ENCODE assay signal across 12 mouse cellular contexts in genomic region chr9:71317096-71317920, GRCm38 (mm10).
DNase-seq lines count a peak whose midpoint lies in the region; ATAC-seq and TF ChIP-seq lines count a peak whose summit lies in the region.
"Had no signal": no experiment of that assay in that cellular context is flagged by ENCODE, and none has a peak within 500 bp of the region (broad histone marks: within the 10 kb centered on the region; RNA-seq: fewer than 3 reads in every experiment).

No protein-coding gene starts in this region.

- H3K27ac ChIP-seq in heart, embryonic 11.5 days (ENCODE audit: low read depth, low read length), result no peak overlapping the region
- H3K27ac ChIP-seq in lung, postnatal 0 days (ENCODE audit: low read length), result no peak overlapping the region
- no peak overlapping the region for H3K27ac ChIP-seq in forebrain, postnatal 0 days (ENCODE audit: low read depth, low read length)
- H3K27ac ChIP-seq: embryonic facial prominence, embryonic 12.5 days; hindbrain, embryonic 13.5 days; liver, embryonic 14.5 days had no signal

- no peak for ATAC-seq in heart, embryonic 11.5 days (replicated peaks; ENCODE audit: insufficient number of reproducible peaks, low FRiP score, low TSS enrichment)
- ATAC-seq in lung, postnatal 0 days, result peak; percentile 85
- no peak for ATAC-seq in forebrain, postnatal 0 days

- no peaks in the 10 kb centered on the region for H3K36me3 ChIP-seq in heart, embryonic 11.5 days (ENCODE audit: control insufficient read depth, insufficient read depth, low read length)
- H3K36me3 ChIP-seq in lung, postnatal 0 days (ENCODE audit: insufficient read depth, low read length), result no peaks in the 10 kb centered on the region
- H3K36me3 ChIP-seq in forebrain, postnatal 0 days (ENCODE audit: insufficient read depth), result no peaks in the 10 kb centered on the region
- H3K36me3 ChIP-seq: embryonic facial prominence, embryonic 12.5 days; hindbrain, embryonic 13.5 days had no signal

- 58% methylated on average over 11 of the region's 11 CpGs for WGBS in heart, embryonic 11.5 days (ENCODE audit: insufficient replicate concordance)
- WGBS in lung, postnatal 0 days, result 61% methylated on average over 11 of the region's 11 CpGs
- 86% methylated on average over 11 of the region's 11 CpGs for WGBS in forebrain, postnatal 0 days

- H3K27me3 ChIP-seq in heart, embryonic 11.5 days (ENCODE audit: control insufficient read depth, insufficient read depth, low read length), result peaks cover 3% of the 10 kb centered on the region; the same call in 1 of the 2 replicates
- H3K27me3 ChIP-seq in lung, postnatal 0 days (replicated peaks; ENCODE audit: insufficient read depth, low read length), result no peaks in the 10 kb centered on the region
- H3K27me3 ChIP-seq in forebrain, postnatal 0 days (ENCODE audit: insufficient read depth, low read length), result no peaks in the 10 kb centered on the region
- H3K27me3 ChIP-seq: embryonic facial prominence, embryonic 12.5 days; hindbrain, embryonic 13.5 days had no signal

- no peak for TF ChIP-seq EP300 in lung, postnatal 0 days (IDR thresholded peaks at IDR 0.05)

- peaks cover 11% of the 10 kb centered on the region for H3K4me1 ChIP-seq in heart, embryonic 11.5 days (ENCODE audit: control insufficient read depth, insufficient read depth, low read length)
- no peaks in the 10 kb centered on the region; the same call in none of the 2 replicates for H3K4me1 ChIP-seq in lung, postnatal 0 days (ENCODE audit: insufficient read depth, low read depth, low read length)
- H3K4me1 ChIP-seq in forebrain, postnatal 0 days (ENCODE audit: insufficient read depth), result no peaks in the 10 kb centered on the region
- H3K4me1 ChIP-seq: hindbrain, embryonic 13.5 days had no signal

- no peaks in the 10 kb centered on the region for H3K9me3 ChIP-seq in heart, embryonic 11.5 days (replicated peaks; ENCODE audit: control insufficient read depth, low read length)
- no peaks in the 10 kb centered on the region for H3K9me3 ChIP-seq in lung, postnatal 0 days (ENCODE audit: low read length)
- H3K9me3 ChIP-seq in forebrain, postnatal 0 days (ENCODE audit: low read length), result no peaks in the 10 kb centered on the region
- H3K9me3 ChIP-seq: embryonic facial prominence, embryonic 12.5 days; hindbrain, embryonic 13.5 days had no signal

- DNase-seq in heart, adult 11 months, result peak; percentile 99
- peak; percentile 18 for DNase-seq in fat pad, adult 2 months (ENCODE audit: extremely low read depth, low read depth, low spot score)
- DNase-seq in heart, postnatal 4 days, result peak; percentile 78
- DNase-seq in lung, postnatal 0 days (ENCODE audit: low spot score), result peak; percentile 78
- no peak for DNase-seq in layer of hippocampus, adult 11-12 months (ENCODE audit: low spot score)
- DNase-seq in forebrain, postnatal 0 days, result no peak
- no peak for DNase-seq in cerebellum, postnatal 4 days (ENCODE audit: low spot score in 2 of 2)
- DNase-seq: thymus, postnatal 25 days had no signal

- TF ChIP-seq CTCF in lung, postnatal 0 days (IDR thresholded peaks at IDR 0.05), result no peak
- TF ChIP-seq CTCF in forebrain, postnatal 0 days (IDR thresholded peaks at IDR 0.05; ENCODE audit: low read depth), result no peak

- no peak overlapping the region for H3K4me2 ChIP-seq in heart, embryonic 11.5 days
- H3K4me2 ChIP-seq in lung, postnatal 0 days (replicated peaks; ENCODE audit: low read depth, low read length), result no peak overlapping the region
- H3K4me2 ChIP-seq in forebrain, postnatal 0 days (ENCODE audit: low read depth), result no peak overlapping the region
- H3K4me2 ChIP-seq: embryonic facial prominence, embryonic 12.5 days; hindbrain, embryonic 13.5 days had no signal

- no peak overlapping the region for H3K9ac ChIP-seq in heart, embryonic 11.5 days (ENCODE audit: low read depth, low read length)
- no peak overlapping the region for H3K9ac ChIP-seq in lung, postnatal 0 days (replicated peaks; ENCODE audit: low read depth)
- no peak overlapping the region for H3K9ac ChIP-seq in forebrain, postnatal 0 days
- H3K9ac ChIP-seq: embryonic facial prominence, embryonic 12.5 days; hindbrain, embryonic 13.5 days; liver, embryonic 14.5 days had no signal

- H3K4me3 ChIP-seq in heart, embryonic 11.5 days (ENCODE audit: low read depth, low read length), result no peak overlapping the region
- no peak overlapping the region for H3K4me3 ChIP-seq in lung, postnatal 0 days (ENCODE audit: low read depth, low read length)
- H3K4me3 ChIP-seq in forebrain, postnatal 0 days (ENCODE audit: low read depth, low read length), result no peak overlapping the region
- H3K4me3 ChIP-seq: embryonic facial prominence, embryonic 12.5 days; hindbrain, embryonic 13.5 days had no signal

Comparison
In these comparisons a context has a peak if more than half of its experiments do, and no peak if none do; other contexts are left out.
1. DNase-seq: peak in heart, adult 11 months (single experiment), fat pad, adult 2 months (single experiment), heart, postnatal 4 days (single experiment) and lung, postnatal 0 days (single experiment); none in layer of hippocampus, adult 11-12 months (single experiment), forebrain, postnatal 0 days (single experiment) and cerebellum, postnatal 4 days (0 of 2).